Comparison of ENCODE assay signal across 27 mouse cellular contexts in genomic region chr9:119382603-119383002, GRCm38 (mm10). TPM values are rescaled to one million over a fixed set of nuclear protein-coding genes. Genes with fewer than 3 reads are reported as not detected.
DNase-seq lines count a peak whose midpoint lies in the region; ATAC-seq and TF ChIP-seq lines count a peak whose summit lies in the region.
"Had no signal": no experiment of that assay in that cellular context is flagged by ENCODE, and none has a peak within 500 bp of the region (broad histone marks: within the 10 kb centered on the region; RNA-seq: fewer than 3 reads in every experiment).

No protein-coding gene starts in this region.

- no peak overlapping the region for H3K4me2 ChIP-seq in midbrain, postnatal 0 days (ENCODE audit: low read depth, low read length, poor library complexity, severe bottlenecking)
- H3K4me2 ChIP-seq in midbrain, embryonic 15.5 days, result no peak overlapping the region
- H3K4me2 ChIP-seq: forebrain, embryonic 12.5 days; heart, embryonic 13.5 days; hindbrain, embryonic 15.5 days; limb, embryonic 15.5 days; liver, embryonic 15.5 days; midbrain, embryonic 11.5 days; stomach, embryonic 15.5 days had no signal

- no peak overlapping the region for H3K9ac ChIP-seq in midbrain, postnatal 0 days (replicated peaks; ENCODE audit: low read length, poor library complexity, severe bottlenecking)
- H3K9ac ChIP-seq in midbrain, embryonic 15.5 days, result no peak overlapping the region
- H3K9ac ChIP-seq: forebrain, embryonic 12.5 days; heart, embryonic 13.5 days; hindbrain, embryonic 15.5 days; limb, embryonic 15.5 days; liver, embryonic 15.5 days; stomach, embryonic 15.5 days had no signal

- TF ChIP-seq CTCF in midbrain, postnatal 0 days (IDR thresholded peaks at IDR 0.05), result no peak
- TF ChIP-seq CTCF in brain, embryonic 14.5 days (IDR thresholded peaks at IDR 0.05; ENCODE audit: borderline replicate concordance, extremely low read depth, insufficient read depth, insufficient read length), result no peak

- no peaks in the 10 kb centered on the region for H3K36me3 ChIP-seq in midbrain, postnatal 0 days (ENCODE audit: insufficient read depth, low read length)
- no peaks in the 10 kb centered on the region for H3K36me3 ChIP-seq in midbrain, embryonic 15.5 days (replicated peaks)
- H3K36me3 ChIP-seq: hindbrain, embryonic 15.5 days; liver, embryonic 15.5 days had no signal

- DNase-seq in embryo, embryonic 11 days, result peak; percentile 15
- no peak for DNase-seq in embryo, embryonic 10.5 days (ENCODE audit: low spot score)
- DNase-seq in layer of hippocampus, adult 18-20 months (ENCODE audit: low spot score in 2 of 2), result peak; percentile 39 to 40
- no peak for DNase-seq in layer of hippocampus, adult 9-10 months (ENCODE audit: low spot score)
- DNase-seq in midbrain, postnatal 0 days (ENCODE audit: low spot score), result peak; percentile 44
- DNase-seq in brain, embryonic 14.5 days (ENCODE audit: low read depth), result peak; percentile 47
- DNase-seq in heart, adult 8-10 months (ENCODE audit: low spot score), result no peak
- DNase-seq: adrenal gland, postnatal 10 days; cerebellum, adult 11 months; cerebellum, postnatal 14 days; gastrocnemius, adult 2 months; heart, postnatal 36 days; kidney, postnatal 36 days; thymus, adult 18-20 months had no signal

- H3K4me1 ChIP-seq in midbrain, postnatal 0 days (ENCODE audit: insufficient read depth, low read length), result peaks cover 2% of the 10 kb centered on the region; the same call in 1 of the 2 replicates
- H3K4me1 ChIP-seq in midbrain, embryonic 15.5 days, result no peaks in the 10 kb centered on the region
- H3K4me1 ChIP-seq: forebrain, embryonic 12.5 days; hindbrain, embryonic 15.5 days; limb, embryonic 15.5 days; liver, embryonic 15.5 days; stomach, embryonic 15.5 days had no signal

- no peak for ATAC-seq in midbrain, postnatal 0 days (ENCODE audit: low FRiP score)
- no peak for ATAC-seq in midbrain, embryonic 15.5 days (replicated peaks)
- ATAC-seq: intestine, embryonic 16.5 days had no signal

- no peak overlapping the region for H3K4me3 ChIP-seq in midbrain, postnatal 0 days (ENCODE audit: low read depth, low read length)
- H3K4me3 ChIP-seq in midbrain, embryonic 15.5 days, result no peak overlapping the region
- H3K4me3 ChIP-seq: forebrain, embryonic 12.5 days; gastrocnemius, adult 2 months; heart, embryonic 13.5 days; hindbrain, embryonic 15.5 days; limb, embryonic 15.5 days; liver, embryonic 15.5 days; stomach, embryonic 15.5 days had no signal

- H3K9me3 ChIP-seq in midbrain, postnatal 0 days (ENCODE audit: low read length), result no peaks in the 10 kb centered on the region
- H3K9me3 ChIP-seq in midbrain, embryonic 15.5 days, result no peaks in the 10 kb centered on the region
- H3K9me3 ChIP-seq: forebrain, embryonic 12.5 days; heart, embryonic 13.5 days; hindbrain, embryonic 15.5 days; limb, embryonic 15.5 days; liver, embryonic 15.5 days; stomach, embryonic 15.5 days had no signal

- no peaks in the 10 kb centered on the region for H3K27me3 ChIP-seq in midbrain, postnatal 0 days (ENCODE audit: insufficient read depth, low read length)
- no peaks in the 10 kb centered on the region for H3K27me3 ChIP-seq in midbrain, embryonic 15.5 days (replicated peaks)
- H3K27me3 ChIP-seq: forebrain, embryonic 12.5 days; heart, embryonic 13.5 days; hindbrain, embryonic 15.5 days; limb, embryonic 15.5 days; liver, embryonic 15.5 days; stomach, embryonic 15.5 days had no signal

- TF ChIP-seq POLR2A in brain, embryonic 14.5 days (IDR thresholded peaks at IDR 0.05; ENCODE audit: borderline replicate concordance, extremely low read depth, insufficient read depth, insufficient read length, poor library complexity, severe bottlenecking), result no peak

- 50% methylated on average over 6 of the region's 6 CpGs for WGBS in midbrain, postnatal 0 days
- 61% methylated on average over 6 of the region's 6 CpGs for WGBS in midbrain, embryonic 15.5 days

- peak overlapping the region; percentile 26; the same call in 1 of the 2 replicates for H3K27ac ChIP-seq in midbrain, postnatal 0 days (ENCODE audit: low read depth, low read length)
- no peak overlapping the region for H3K27ac ChIP-seq in midbrain, embryonic 15.5 days
- H3K27ac ChIP-seq: forebrain, embryonic 12.5 days; gastrocnemius, adult 2 months; heart, embryonic 13.5 days; hindbrain, embryonic 15.5 days; limb, embryonic 15.5 days; liver, embryonic 15.5 days; macrophage; stomach, embryonic 15.5 days had no signal

RNA-seq across cellular contexts. Expression of gene Slc22a14, which starts 17.2 kb away (rescaled TPM):
- total RNA-seq in layer of hippocampus, adult 18-20 months (2021), result not detected
- not detected in 2 replicates for total RNA-seq in midbrain, postnatal 0 days (2014; rRNA removed)
- polyA plus RNA-seq in midbrain, postnatal 0 days (2015; fragmentation: Nextera tagmentation; extraction: Ambion mirVana), result 0.15 TPM in 1 of 2 replicates, not detected in the other
- polyA plus RNA-seq in midbrain, embryonic 15.5 days (2015; fragmentation: Nextera tagmentation; extraction: Ambion mirVana), result not detected in 2 replicates
- polyA plus RNA-seq in brain, embryonic 14.5 days (2012; rRNA removed), result 0.04 and 0.05 TPM in 2 replicates
- total RNA-seq in heart, adult 8-10 months (2022), result under 1 TPM in 2 of 4 experiments, not detected in 2; 0.31 to 0.47 TPM
- total RNA-seq: gastrocnemius, adult 2 months; granulocyte monocyte progenitor cell, adult 5-6 weeks; left cerebral cortex, postnatal 10 days had no signal
- polyA plus RNA-seq: forebrain, embryonic 12.5 days; heart, embryonic 13.5 days; hindbrain, embryonic 15.5 days; kidney, embryonic 14.5 days; limb, embryonic 15.5 days; macrophage; midbrain, embryonic 11.5 days had no signal

RNA-seq across cellular contexts. Expression of gene Acvr2b, which starts 19.3 kb away (rescaled TPM):
- 10 to 100 TPM; 11.3 to 13.5 TPM for total RNA-seq in layer of hippocampus, adult 18-20 months (2021)
- total RNA-seq in midbrain, postnatal 0 days (2014; rRNA removed), result 35.6 and 39.7 TPM in 2 replicates
- 29.5 and 32.1 TPM in 2 replicates for polyA plus RNA-seq in midbrain, postnatal 0 days (2015; fragmentation: Nextera tagmentation; extraction: Ambion mirVana)
- 65.4 and 67.3 TPM in 2 replicates for polyA plus RNA-seq in midbrain, embryonic 15.5 days (2015; fragmentation: Nextera tagmentation; extraction: Ambion mirVana)
- 22.1 and 32.1 TPM in 2 replicates for polyA plus RNA-seq in brain, embryonic 14.5 days (2012; rRNA removed)
- 1 to 10 TPM; 3.5 to 7.6 (median 5.4) TPM for total RNA-seq in heart, adult 8-10 months (2022)

RNA-seq across cellular contexts. Expression of gene Xylb, which starts 25.4 kb away (rescaled TPM):
- total RNA-seq in layer of hippocampus, adult 18-20 months (2021), result 1 to 10 TPM; 4.8 to 5.9 TPM
- 2.6 and 3.2 TPM in 2 replicates for total RNA-seq in midbrain, postnatal 0 days (2014; rRNA removed)
- polyA plus RNA-seq in midbrain, postnatal 0 days (2015; fragmentation: Nextera tagmentation; extraction: Ambion mirVana), result 3.9 and 4.3 TPM in 2 replicates
- 2.7 TPM in 2 replicates for polyA plus RNA-seq in midbrain, embryonic 15.5 days (2015; fragmentation: Nextera tagmentation; extraction: Ambion mirVana)
- 5.2 and 6.3 TPM in 2 replicates for polyA plus RNA-seq in brain, embryonic 14.5 days (2012; rRNA removed)
- total RNA-seq in heart, adult 8-10 months (2022), result under 1 TPM; 0.25 to 0.41 (median 0.39) TPM

RNA-seq across cellular contexts. Expression of gene Myd88, which starts 41.4 kb away (rescaled TPM):
- total RNA-seq in layer of hippocampus, adult 18-20 months (2021), result 1 to 10 TPM; 5.9 to 6.7 TPM
- total RNA-seq in midbrain, postnatal 0 days (2014; rRNA removed), result 4.2 and 5.9 TPM in 2 replicates
- polyA plus RNA-seq in midbrain, postnatal 0 days (2015; fragmentation: Nextera tagmentation; extraction: Ambion mirVana), result 4.7 and 5.6 TPM in 2 replicates
- 6.5 and 7.2 TPM in 2 replicates for polyA plus RNA-seq in midbrain, embryonic 15.5 days (2015; fragmentation: Nextera tagmentation; extraction: Ambion mirVana)
- polyA plus RNA-seq in brain, embryonic 14.5 days (2012; rRNA removed), result 3.1 and 4.4 TPM in 2 replicates
- 10 to 100 TPM; 10.7 to 12.5 (median 11.4) TPM for total RNA-seq in heart, adult 8-10 months (2022)

RNA-seq across cellular contexts. Expression of gene Acaa1a, which starts 43.1 kb away (rescaled TPM):
- 10 to 100 TPM; 70.3 to 74.7 TPM for total RNA-seq in layer of hippocampus, adult 18-20 months (2021)
- total RNA-seq in midbrain, postnatal 0 days (2014; rRNA removed), result 106 and 120 TPM in 2 replicates
- polyA plus RNA-seq in midbrain, postnatal 0 days (2015; fragmentation: Nextera tagmentation; extraction: Ambion mirVana), result 75.5 and 82.6 TPM in 2 replicates
- 120 and 124 TPM in 2 replicates for polyA plus RNA-seq in midbrain, embryonic 15.5 days (2015; fragmentation: Nextera tagmentation; extraction: Ambion mirVana)
- 132 and 164 TPM in 2 replicates for polyA plus RNA-seq in brain, embryonic 14.5 days (2012; rRNA removed)
- total RNA-seq in heart, adult 8-10 months (2022), result 10 to 100 TPM; 75.1 to 88.4 (median 78.0) TPM

Comparison
In these comparisons a context has a peak if more than half of its experiments do, and no peak if none do; other contexts are left out.
1. DNase-seq: peak in embryo, embryonic 11 days (single experiment), layer of hippocampus, adult 18-20 months (2 of 2), midbrain, postnatal 0 days (single experiment) and brain, embryonic 14.5 days (single experiment); none in embryo, embryonic 10.5 days (single experiment), layer of hippocampus, adult 9-10 months (single experiment) and heart, adult 8-10 months (single experiment).